Mouse (Mus musculus) neutrophil, adult 5-6 weeks (primary cell): ENCODE data around the gene Gm5798. TPM values are rescaled to one million over a fixed set of nuclear protein-coding genes. Genes with fewer than 3 reads are reported as not detected.
"Not testable (repeated sequence)": the region's sequence is repeated elsewhere in the genome, so short reads cannot be mapped to it uniquely, and the experiment has no call there.

ENCODE experiments used
- ATAC-seq: fragments of 151-379, 151-347 bp; 2 replicates; pipeline ENCODE4 v1.8.0; 2017; ENCODE audit warnings: mild to moderate bottlenecking, moderate TSS enrichment; ENCODE audit not compliant: insufficient number of reproducible peaks, poor library complexity, low FRiP score, severe bottlenecking; ENCODE audit errors: extremely low read depth
- total RNA-seq: library from RNA; stranded (forward); fragments of 200-1000 nt; gene quantifications from 2 replicates; pipeline ENCODE4 v1.2.3, GENCODE M21; 2017

Gene Gm5798
- not detected in 2 replicates for total RNA-seq

GRCm38 (mm10) chr14:41348309-41348708 lies at the start of gene Gm5798:
TSS of gene Gm5798 (plus strand) at chr14:41348609.
- ATAC-seq = not testable (repeated sequence)

- not testable (repeated sequence) for ATAC-seq
These were observed 37.9 kb downstream of the Gm5798 start, which contains the start of gene Gm7945 for GRCm38 (mm10) chr14:41386279-41386678. TSS of gene Gm7945 (minus strand) at chr14:41386379.

Other genes with a start within 250 kb of the Gm5798 start
- gene Mat1a, start 243.6 kb upstream of the Gm5798 start, total RNA-seq = not detected in 2 replicates
- not detected in 2 replicates for gene Sftpa1, start 216.8 kb upstream of the Gm5798 start, total RNA-seq
- 0.23 TPM in 1 of 2 replicates, not detected in the other for gene Mbl1, start 197.2 kb upstream of the Gm5798 start, total RNA-seq
- not detected in 2 replicates for gene Sftpd, start 163.5 kb upstream of the Gm5798 start, total RNA-seq
- gene Gm2832, start 69.8 kb upstream of the Gm5798 start, total RNA-seq = not detected in 2 replicates
- not detected in 2 replicates for gene Gm7945, start 37.8 kb downstream of the Gm5798 start, total RNA-seq
- gene Gm6482, start 59.7 kb downstream of the Gm5798 start, total RNA-seq = not detected in 2 replicates
- not detected in 2 replicates for gene Gm7954, start 104.9 kb downstream of the Gm5798 start, total RNA-seq
- gene Gm3486, start 140.9 kb downstream of the Gm5798 start, total RNA-seq = not detected in 2 replicates
- not detected in 2 replicates for gene Gm7970, start 207.0 kb downstream of the Gm5798 start, total RNA-seq
- not detected in 2 replicates for gene 1700049E17Rik2, start 224.6 kb downstream of the Gm5798 start, total RNA-seq